Mouse (Mus musculus) midbrain, embryonic 14.5 days (tissue): Measurements from ENCODE around the gene Lef1. TPM values are rescaled to one million over a fixed set of nuclear protein-coding genes. Genes with fewer than 3 reads are reported as not detected.

Source experiments
- ATAC-seq: fragments of 200-750 bp; cut with Nextera tagmentation; 2 replicates; pipeline ENCODE4 v1.8.0; 2017; ENCODE audit warnings: moderate number of reproducible peaks, moderate library complexity; ENCODE audit not compliant: low FRiP score, low TSS enrichment
- DNase-seq: peaks from one replicate; pipeline ENCODE4 v3.0.0-alpha.2; 2015
- H3K27ac ChIP-seq: fragments of 300-500 bp; sonication (generic); replicated peaks from 2 replicates; pipeline ENCODE4 v1.5.1; 2014; ENCODE audit warnings: mild to moderate bottlenecking, low read depth, low read length, moderate library complexity
- H3K27me3 ChIP-seq: fragments of 300-500 bp; sonication (generic); 2 replicates; pipeline ENCODE4 v1.6.1; 2014; ENCODE audit warnings: low read length, control low read depth, mixed read lengths; ENCODE audit not compliant: control insufficient read depth, insufficient read depth
- H3K36me3 ChIP-seq: fragments of 300-500 bp; sonication (generic); 2 replicates; pipeline ENCODE4 v1.6.1; 2014; ENCODE audit warnings: low read length, control low read depth; ENCODE audit not compliant: control insufficient read depth, insufficient read depth
- H3K4me1 ChIP-seq: fragments of 300-500 bp; sonication (generic); 2 replicates; pipeline ENCODE4 v1.6.1; 2014; ENCODE audit warnings: mild to moderate bottlenecking, antibody characterized with exemption, low read length, control low read depth; ENCODE audit not compliant: control insufficient read depth, insufficient read depth
- H3K4me2 ChIP-seq: fragments of 300-500 bp; sonication (generic); 2 replicates; pipeline ENCODE4 v1.6.1; 2014; ENCODE audit warnings: mild to moderate bottlenecking, low read length, moderate library complexity
- H3K4me3 ChIP-seq: fragments of 300-500 bp; sonication (generic); replicated peaks from 2 replicates; pipeline ENCODE4 v1.5.1; 2014; ENCODE audit warnings: low read depth, low read length
- H3K9ac ChIP-seq: fragments of 300-500 bp; sonication (generic); replicated peaks from 2 replicates; pipeline ENCODE4 v1.6.1; 2014; ENCODE audit warnings: mild to moderate bottlenecking, low read length, moderate library complexity
- H3K9me3 ChIP-seq: fragments of 300-500 bp; sonication (generic); 2 replicates; pipeline ENCODE4 v1.6.1; 2016; ENCODE audit warnings: low read length, control low read depth, mixed read lengths; ENCODE audit not compliant: control insufficient read depth
- WGBS: fragments of 180-500 bp; shearing (Covaris S2); extraction: QIAGEN DNeasy Blood & Tissue Kit; methylation state at CpG from one replicate; pipeline ENCODE4 v1.1.7; 2014; 5-methylcytosine and 5-hydroxymethylcytosine counted together
- polyA plus RNA-seq: library from polyadenylated mRNA; unstranded; fragments of >200 nt; fragmentation: Nextera tagmentation; extraction: Ambion mirVana; gene quantifications from 2 replicates; pipeline ENCODE4 v1.2.1, GENCODE M21; 2014

Gene Lef1
- polyA plus RNA-seq, 1 experiment from 2014 or later: 93.8 TPM

DNA sequence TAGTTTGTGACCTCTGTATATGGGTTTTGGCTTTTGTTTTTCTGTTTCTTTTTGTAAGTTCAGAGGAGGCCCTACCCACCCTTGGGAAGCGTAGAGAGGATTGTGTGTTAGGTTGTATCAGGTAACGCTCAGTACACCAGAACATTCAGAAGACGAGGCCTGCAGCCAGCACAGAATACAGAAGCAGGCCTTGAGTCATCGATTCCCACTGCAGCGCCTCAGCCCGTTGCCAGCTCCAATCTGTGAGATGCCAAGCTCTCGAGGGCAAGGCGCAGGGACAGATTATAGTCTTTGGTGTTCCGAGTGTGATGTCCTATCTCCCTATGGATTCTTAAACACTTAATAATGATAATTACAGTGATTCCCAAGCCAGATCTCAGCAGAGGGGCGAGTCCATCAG lies 85.8 kb downstream of the Lef1 start:
- Histone ChIP-seq H3K4me3 (no peak overlapping the region), H3K27ac (no peak overlapping the region; the same call in 1 of the 2 replicates), H3K9ac (no peak overlapping the region), H3K9me3 (no peaks in the 10 kb centered on the region), H3K4me1 (no peaks in the 10 kb centered on the region), H3K4me2 (no peak overlapping the region), H3K27me3 (no peaks in the 10 kb centered on the region), H3K36me3 (peaks cover 14% of the 10 kb centered on the region)
- 66% methylated on average over 10 of the region's 10 CpGs for WGBS
- no peak for ATAC-seq
- DNase-seq: no peak

DNA sequence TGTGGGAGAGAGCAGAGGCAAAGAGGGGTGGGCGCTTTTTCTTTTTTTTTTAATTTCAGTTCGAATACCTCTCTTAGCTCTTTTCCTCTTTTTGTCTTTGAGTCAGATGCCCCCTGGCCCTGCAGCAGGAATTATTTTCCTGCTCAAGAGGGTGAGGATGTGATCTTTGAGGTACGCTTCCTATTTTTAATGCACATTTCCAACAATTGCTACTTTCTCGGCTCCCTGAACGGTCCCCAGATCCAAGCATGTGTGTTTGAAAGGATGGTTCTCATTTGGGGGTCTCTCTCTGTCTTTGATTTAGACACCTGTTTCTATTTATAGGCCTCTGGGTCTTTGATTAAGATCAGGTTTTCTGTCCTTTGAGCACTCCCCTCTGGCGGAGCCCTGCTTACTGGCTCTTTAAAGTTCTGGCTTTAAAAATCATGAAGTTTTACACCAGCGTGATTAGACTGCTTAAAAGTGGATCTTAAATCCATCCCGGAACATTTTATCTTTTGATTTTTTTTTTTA lies 86.3 kb downstream of the Lef1 start:
- H3K4me3 ChIP-seq: no peak overlapping the region
- no peaks in the 10 kb centered on the region for H3K27me3 ChIP-seq
- no peaks in the 10 kb centered on the region for H3K9me3 ChIP-seq
- ATAC-seq: no peak
- H3K4me1 ChIP-seq: no peaks in the 10 kb centered on the region
- DNase-seq: peak; percentile 24
- 75% methylated on average over 8 of the region's 8 CpGs for WGBS
- no peak overlapping the region for H3K9ac ChIP-seq
- H3K4me2 ChIP-seq: no peak overlapping the region
- peaks cover 14% of the 10 kb centered on the region for H3K36me3 ChIP-seq
- no peak overlapping the region for H3K27ac ChIP-seq

DNA sequence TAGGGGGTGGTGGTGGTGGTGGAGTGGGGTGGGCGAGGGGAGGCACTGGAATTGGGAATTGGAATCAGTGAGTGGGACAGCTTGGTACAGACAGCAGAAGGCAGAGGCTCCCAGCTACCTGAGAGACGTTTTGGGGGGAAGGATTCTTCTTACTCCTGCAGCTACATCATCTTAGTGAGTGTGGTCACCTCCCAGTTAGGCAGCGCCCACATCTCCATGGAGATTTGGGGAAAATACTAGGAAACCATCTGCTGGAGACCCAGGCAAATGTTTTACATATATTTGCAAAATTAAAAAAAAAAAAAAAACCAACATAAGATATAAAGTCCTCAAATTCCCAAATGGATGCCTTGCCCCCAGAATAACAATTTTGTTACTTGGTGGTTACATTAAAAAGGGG lies 88.7 kb downstream of the Lef1 start:
- 78% methylated on average over 3 of the region's 3 CpGs for WGBS
- Histone ChIP-seq H3K4me2 (no peak overlapping the region), H3K9me3 (no peaks in the 10 kb centered on the region), H3K27ac (no peak overlapping the region), H3K4me1 (peaks cover 4% of the 10 kb centered on the region; the same call in 1 of the 2 replicates), H3K9ac (no peak overlapping the region), H3K4me3 (no peak overlapping the region), H3K27me3 (no peaks in the 10 kb centered on the region), H3K36me3 (peaks cover 14% of the 10 kb centered on the region)
- ATAC-seq (no peak), DNase-seq (no peak)

DNA sequence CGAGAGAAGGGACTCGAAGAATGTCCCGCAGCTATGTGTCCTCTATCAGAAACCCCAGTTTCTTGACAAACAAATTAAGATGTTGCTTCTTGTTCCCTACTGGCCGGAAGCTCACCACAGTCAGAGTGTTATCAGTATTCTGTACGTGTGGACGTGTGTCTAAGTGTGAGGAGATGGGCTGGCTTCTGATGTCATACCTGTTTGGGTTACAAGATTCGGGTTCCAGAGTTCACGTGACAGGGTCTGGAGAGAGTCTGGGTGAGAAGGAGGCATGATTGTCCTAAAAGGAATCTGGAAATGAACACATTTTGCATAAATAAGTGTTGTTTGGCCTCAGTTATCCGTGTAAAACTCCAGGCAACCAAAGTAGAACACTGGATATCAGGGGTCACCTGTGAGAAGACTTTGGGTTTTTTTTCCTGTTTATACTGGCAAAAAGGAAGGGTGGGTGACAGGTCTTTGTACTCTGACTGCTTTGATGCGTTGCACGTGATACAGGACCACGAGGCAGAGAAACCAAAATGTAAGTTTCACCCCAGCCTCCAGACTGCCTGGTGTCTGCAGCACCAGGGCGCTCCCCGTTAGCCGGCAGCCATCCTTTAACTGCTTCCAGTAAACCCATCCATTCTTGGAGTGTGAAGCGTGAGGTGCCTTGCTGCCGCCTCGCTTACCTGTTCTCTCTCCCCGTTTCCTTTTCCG lies 89.5 kb downstream of the Lef1 start:
- H3K4me2 ChIP-seq: no peak overlapping the region
- no peak overlapping the region for H3K27ac ChIP-seq
- H3K36me3 ChIP-seq: peaks cover 22% of the 10 kb centered on the region
- DNase-seq: no peak
- 73% methylated on average over 20 of the region's 20 CpGs for WGBS
- no peaks in the 10 kb centered on the region for H3K9me3 ChIP-seq
- no peak overlapping the region for H3K9ac ChIP-seq
- H3K4me1 ChIP-seq: peaks cover 4% of the 10 kb centered on the region; the same call in 1 of the 2 replicates
- no peaks in the 10 kb centered on the region for H3K27me3 ChIP-seq
- H3K4me3 ChIP-seq: no peak overlapping the region
- ATAC-seq: no peak

DNA sequence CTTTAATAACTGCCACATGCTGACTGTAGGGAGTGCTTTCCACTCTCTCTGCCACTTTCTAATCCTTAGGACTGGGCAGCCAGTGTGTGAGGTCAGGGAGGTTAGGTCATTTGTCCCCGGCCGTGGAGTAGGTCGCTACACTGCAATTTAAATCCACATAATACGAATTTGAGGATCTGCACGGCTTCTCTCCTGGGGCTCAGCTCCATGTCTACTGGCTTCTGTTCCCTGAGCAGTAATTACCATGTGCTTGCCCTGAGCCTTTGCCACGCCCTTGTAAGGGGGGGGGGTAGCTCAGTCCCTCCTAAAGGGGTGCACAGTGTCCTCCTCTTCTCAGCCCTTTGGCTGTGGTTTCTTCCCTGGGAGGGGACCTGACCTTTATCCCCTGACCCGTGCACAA lies 92.0 kb downstream of the Lef1 start:
- Histone ChIP-seq H3K36me3 (peaks cover 14% of the 10 kb centered on the region; the same call in 1 of the 2 replicates), H3K9me3 (no peaks in the 10 kb centered on the region), H3K4me1 (peaks cover 4% of the 10 kb centered on the region; the same call in 1 of the 2 replicates), H3K4me3 (no peak overlapping the region), H3K27me3 (no peaks in the 10 kb centered on the region), H3K9ac (no peak overlapping the region), H3K27ac (no peak overlapping the region), H3K4me2 (no peak overlapping the region)
- DNase-seq: no peak
- 33% methylated on average over 7 of the region's 7 CpGs for WGBS
- no peak for ATAC-seq

DNA sequence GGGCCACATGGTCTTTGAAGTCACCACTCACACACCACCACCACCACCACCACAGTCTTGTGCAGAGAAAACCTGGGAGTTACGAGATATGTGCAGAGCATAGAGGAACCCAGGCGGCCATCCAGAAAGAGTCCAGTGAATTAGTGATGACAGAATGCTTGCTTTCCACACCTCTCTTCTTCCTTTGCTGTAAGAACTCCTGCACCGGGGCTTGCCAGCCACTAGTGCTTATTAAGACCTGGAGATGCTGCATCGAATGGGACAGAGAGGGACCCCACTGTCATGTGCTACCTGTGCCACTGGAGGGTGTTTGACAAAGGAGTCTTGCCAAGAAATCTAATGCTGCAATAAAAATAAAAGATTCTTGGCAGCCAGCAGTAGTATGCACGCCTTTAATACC lies 97.6 kb downstream of the Lef1 start:
- Histone ChIP-seq H3K27ac (no peak overlapping the region), H3K4me1 (no peaks in the 10 kb centered on the region), H3K27me3 (no peaks in the 10 kb centered on the region), H3K9ac (no peak overlapping the region), H3K9me3 (no peaks in the 10 kb centered on the region), H3K4me3 (no peak overlapping the region), H3K4me2 (no peak overlapping the region), H3K36me3 (peaks cover 11% of the 10 kb centered on the region; the same call in 1 of the 2 replicates)
- WGBS: 75% methylated on average over 5 of the region's 5 CpGs
- DNase-seq: no peak
- peak; percentile 8; the same call in 1 of the 2 replicates for ATAC-seq

DNA sequence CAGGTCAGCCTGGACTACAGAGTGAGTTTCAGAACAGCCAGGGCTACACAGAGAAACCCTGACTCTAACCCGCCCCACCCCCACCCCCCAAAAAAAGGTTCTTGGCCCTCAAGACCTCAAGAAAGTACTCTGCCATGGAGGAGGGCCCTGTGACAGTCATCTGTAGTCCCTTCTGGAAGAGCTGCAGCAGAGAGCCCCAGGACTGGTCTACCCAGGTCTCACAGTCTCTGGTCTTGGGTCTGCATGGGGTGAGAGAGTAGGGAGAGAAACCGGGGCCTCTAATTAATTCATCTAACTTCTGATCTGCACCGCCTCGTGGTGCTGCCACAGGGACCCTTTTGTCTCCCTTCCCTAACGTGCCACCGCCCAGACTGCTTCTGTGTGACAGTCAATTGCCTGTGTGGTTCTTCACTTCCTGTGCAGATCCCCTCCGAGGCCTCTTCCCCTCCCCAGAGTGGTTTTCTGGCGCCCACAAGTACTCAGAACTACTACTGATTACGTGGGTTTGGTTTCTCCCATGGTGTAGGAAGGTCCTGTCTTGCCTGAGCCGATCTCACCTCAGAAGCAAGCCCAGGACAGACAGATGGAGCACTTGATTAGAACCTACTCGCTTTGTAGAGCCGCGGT lies 98.1 kb downstream of the Lef1 start:
- Histone ChIP-seq H3K36me3 (peaks cover 11% of the 10 kb centered on the region; the same call in 1 of the 2 replicates), H3K27ac (no peak overlapping the region), H3K9me3 (no peaks in the 10 kb centered on the region), H3K27me3 (no peaks in the 10 kb centered on the region), H3K9ac (no peak overlapping the region), H3K4me2 (no peak overlapping the region), H3K4me3 (no peak overlapping the region), H3K4me1 (no peaks in the 10 kb centered on the region)
- WGBS: 48% methylated on average over 13 of the region's 13 CpGs
- DNase-seq (no peak), ATAC-seq (peak; percentile 55; the same call in 1 of the 2 replicates)

DNA sequence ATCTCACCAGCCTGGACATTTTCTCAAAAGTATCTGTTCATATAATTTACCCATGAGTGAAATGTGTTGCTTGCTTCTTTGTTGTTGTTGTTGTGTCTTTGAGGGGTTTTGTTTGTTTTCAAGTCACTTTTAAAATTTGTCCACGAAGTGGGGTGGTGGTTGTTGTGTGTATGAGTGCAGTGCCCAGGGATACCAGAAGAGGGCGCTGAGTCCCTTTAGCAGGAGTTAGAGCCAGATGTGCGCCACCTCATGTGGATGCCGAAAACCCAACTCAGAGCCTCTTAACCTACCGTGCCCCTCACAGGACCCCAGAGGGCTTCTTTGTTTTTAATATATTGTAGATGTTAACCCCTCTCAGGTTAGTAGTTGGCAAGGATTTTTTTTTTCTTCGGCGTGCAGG lies 101.9 kb downstream of the Lef1 start:
- H3K9ac ChIP-seq: no peak overlapping the region
- DNase-seq (no peak), ATAC-seq (no peak)
- no peaks in the 10 kb centered on the region for H3K4me1 ChIP-seq
- no peaks in the 10 kb centered on the region for H3K27me3 ChIP-seq
- H3K9me3 ChIP-seq: no peaks in the 10 kb centered on the region
- 86% methylated on average over 7 of the region's 7 CpGs for WGBS
- no peak overlapping the region for H3K27ac ChIP-seq
- no peak overlapping the region for H3K4me3 ChIP-seq
- no peak overlapping the region for H3K4me2 ChIP-seq
- H3K36me3 ChIP-seq: no peaks in the 10 kb centered on the region
